Mouse (Mus musculus) midbrain, embryonic 16.5 days (tissue): ENCODE data around the gene Ptprg. TPM values are rescaled to one million over a fixed set of nuclear protein-coding genes. Genes with fewer than 3 reads are reported as not detected.
A peak's percentile ranks its signal among the peaks of the same experiment; 100 is the strongest.

ENCODE experiments used
- ATAC-seq: fragments of 200-750 bp; cut with Nextera tagmentation; 2 replicates; pipeline ENCODE4 v1.8.0; 2017; ENCODE audit warnings: moderate TSS enrichment
- H3K27ac ChIP-seq: fragments of 300-500 bp; sonication (generic); 2 replicates; pipeline ENCODE4 v1.5.1; 2014; ENCODE audit warnings: mild to moderate bottlenecking, low read length, mixed read lengths
- H3K27me3 ChIP-seq: fragments of 300-500 bp; sonication (generic); 2 replicates; pipeline ENCODE4 v1.6.1; 2014; ENCODE audit warnings: low read depth, low read length, mixed read lengths; ENCODE audit not compliant: control insufficient read depth, insufficient read depth
- H3K36me3 ChIP-seq: fragments of 300-500 bp; sonication (generic); 2 replicates; pipeline ENCODE4 v1.6.1; 2014; ENCODE audit warnings: mild to moderate bottlenecking, low read length, moderate library complexity, mixed read lengths; ENCODE audit not compliant: control insufficient read depth, insufficient read depth
- H3K4me1 ChIP-seq: fragments of 300-500 bp; sonication (generic); 2 replicates; pipeline ENCODE4 v1.6.1; 2014; ENCODE audit warnings: mild to moderate bottlenecking, low read length, mixed read lengths; ENCODE audit not compliant: control insufficient read depth, insufficient read depth
- H3K4me2 ChIP-seq: fragments of 300-500 bp; sonication (generic); 2 replicates; pipeline ENCODE4 v1.6.1; 2014; ENCODE audit warnings: mild to moderate bottlenecking, low read length, mixed read lengths
- H3K4me3 ChIP-seq: fragments of 300-500 bp; sonication (generic); 2 replicates; pipeline ENCODE4 v1.5.1; 2014; ENCODE audit warnings: low read depth, mild to moderate bottlenecking, low read length, moderate library complexity, mixed read lengths
- H3K9ac ChIP-seq: fragments of 300-500 bp; sonication (generic); 2 replicates; pipeline ENCODE4 v1.6.1; 2014; ENCODE audit warnings: low read depth, low read length, mixed read lengths
- H3K9me3 ChIP-seq: fragments of 300-500 bp; sonication (generic); replicated peaks from 2 replicates; pipeline ENCODE4 v1.6.1; 2014; ENCODE audit warnings: mild to moderate bottlenecking, low read length, mixed read lengths; ENCODE audit not compliant: control insufficient read depth, poor library complexity, severe bottlenecking
- WGBS: fragments of 180-500 bp; shearing (Covaris S2); extraction: QIAGEN DNeasy Blood & Tissue Kit; methylation state at CpG from one replicate; pipeline ENCODE4 v1.1.7; 2014; 5-methylcytosine and 5-hydroxymethylcytosine counted together
- polyA plus RNA-seq: library from polyadenylated mRNA; unstranded; fragments of >200 nt; fragmentation: Nextera tagmentation; extraction: Ambion mirVana; gene quantifications from 2 replicates; pipeline ENCODE4 v1.2.1, GENCODE M21; 2015

The Ptprg gene
- polyA plus RNA-seq, 1 experiment from 2014 or later, result 37.6 TPM

DNA sequence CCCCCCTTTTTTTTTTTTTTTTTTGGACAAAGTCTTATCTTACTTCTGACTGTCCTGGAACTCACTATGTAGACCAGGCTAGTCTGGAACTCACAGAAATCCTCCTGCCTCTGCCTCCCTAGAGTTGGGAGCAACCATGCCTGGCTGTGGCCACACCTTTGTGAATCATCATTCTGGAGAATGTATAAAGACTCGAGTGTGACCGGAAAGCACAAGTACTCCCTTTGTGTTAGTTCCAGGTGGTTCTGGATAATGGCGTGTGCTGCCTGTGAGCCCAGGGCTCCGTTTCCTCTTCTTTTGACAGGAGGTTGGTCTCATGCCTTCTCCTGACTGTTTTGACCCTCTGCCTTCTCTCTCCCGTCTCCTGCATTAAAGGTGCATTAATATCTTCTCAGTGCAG, 41.0 kb downstream of the Ptprg start:
- WGBS, result 89% methylated on average over 5 of the region's 5 CpGs
- no peak overlapping the region for H3K9ac ChIP-seq
- no peak overlapping the region for H3K4me3 ChIP-seq
- H3K27me3 ChIP-seq, result no peaks in the 10 kb centered on the region
- H3K9me3 ChIP-seq, result no peaks in the 10 kb centered on the region
- no peak for ATAC-seq
- peaks cover 12% of the 10 kb centered on the region for H3K4me1 ChIP-seq
- no peaks in the 10 kb centered on the region for H3K36me3 ChIP-seq
- no peak overlapping the region for H3K27ac ChIP-seq
- no peak overlapping the region for H3K4me2 ChIP-seq

GRCm38 (mm10) chr14:11604133-11604865, 51.0 kb downstream of the Ptprg start:
- H3K27ac ChIP-seq, result no peak overlapping the region
- no peaks in the 10 kb centered on the region for H3K36me3 ChIP-seq
- no peaks in the 10 kb centered on the region for H3K27me3 ChIP-seq
- no peak for ATAC-seq
- WGBS, result 67% methylated on average over 8 of the region's 8 CpGs
- no peak overlapping the region for H3K4me3 ChIP-seq
- no peak overlapping the region for H3K9ac ChIP-seq
- H3K4me1 ChIP-seq, result peaks cover 19% of the 10 kb centered on the region; the same call in 1 of the 2 replicates
- no peaks in the 10 kb centered on the region for H3K9me3 ChIP-seq
- no peak overlapping the region for H3K4me2 ChIP-seq

DNA sequence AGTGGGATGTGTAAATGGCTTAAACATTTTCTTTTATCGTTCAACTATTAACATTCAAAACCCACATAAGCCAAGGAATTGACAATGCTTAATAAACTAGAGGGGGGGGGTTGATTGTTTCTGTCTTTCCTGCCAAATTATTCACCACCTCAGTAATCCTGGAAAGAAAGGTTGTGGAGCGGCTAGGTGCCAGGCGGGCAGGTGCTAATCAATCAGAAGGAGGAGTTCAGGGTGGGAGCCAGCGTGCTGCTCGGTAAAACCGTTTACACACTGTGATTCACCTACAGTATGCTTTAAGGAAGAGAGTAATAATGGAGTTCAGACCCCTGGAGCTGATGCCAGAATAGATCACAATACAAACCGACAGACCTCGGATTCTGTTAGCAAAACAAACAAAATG, 55.0 kb downstream of the Ptprg start:
- H3K4me2 ChIP-seq, result no peak overlapping the region
- no peak for ATAC-seq
- H3K27me3 ChIP-seq, result no peaks in the 10 kb centered on the region
- H3K4me1 ChIP-seq, result peaks cover 13% of the 10 kb centered on the region; the same call in 1 of the 2 replicates
- H3K36me3 ChIP-seq, result no peaks in the 10 kb centered on the region
- H3K4me3 ChIP-seq, result no peak overlapping the region
- H3K9ac ChIP-seq, result no peak overlapping the region
- H3K9me3 ChIP-seq, result no peaks in the 10 kb centered on the region
- no peak overlapping the region for H3K27ac ChIP-seq
- WGBS, result 41% methylated on average over 8 of the region's 8 CpGs

DNA sequence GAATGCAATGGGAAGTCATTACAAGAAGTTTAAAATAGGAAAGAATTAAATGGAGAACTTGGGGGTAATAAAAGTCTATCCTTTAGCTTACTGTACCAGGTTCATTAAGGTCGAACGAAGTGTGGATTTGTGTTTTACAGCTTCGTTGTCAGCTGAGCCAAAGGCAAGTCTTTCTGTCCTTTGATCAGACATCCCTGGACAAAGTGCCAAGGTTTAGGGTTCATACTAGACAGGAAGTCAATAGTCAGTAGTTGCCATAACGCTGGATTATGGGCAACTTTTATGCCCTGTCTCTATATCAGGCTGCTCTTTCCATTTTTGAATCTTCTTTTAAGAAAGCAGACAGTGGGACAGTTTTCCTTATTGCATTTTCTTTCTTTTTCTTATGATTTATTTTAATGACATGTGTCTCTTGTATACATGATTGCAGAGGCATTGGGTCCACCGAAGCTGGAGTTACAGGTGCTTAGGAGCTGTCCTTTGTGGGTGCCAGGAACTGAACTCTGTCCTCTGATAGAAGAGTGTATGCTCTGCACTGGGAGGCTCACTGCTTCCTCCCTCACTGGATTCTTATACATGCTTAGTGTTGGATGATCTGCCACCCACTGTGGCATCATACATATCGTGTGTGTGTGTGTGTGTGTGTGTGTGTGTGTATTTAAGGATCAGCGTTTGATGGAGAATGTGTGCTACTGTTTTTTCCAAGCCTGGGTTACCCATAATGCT, 56.7 kb downstream of the Ptprg start:
- Histone ChIP-seq H3K9ac (no peak overlapping the region), H3K4me2 (no peak overlapping the region), H3K27me3 (no peaks in the 10 kb centered on the region), H3K9me3 (no peaks in the 10 kb centered on the region), H3K4me1 (peaks cover 13% of the 10 kb centered on the region; the same call in 1 of the 2 replicates), H3K4me3 (no peak overlapping the region), H3K27ac (no peak overlapping the region), H3K36me3 (no peaks in the 10 kb centered on the region)
- no peak for ATAC-seq
- 90% methylated on average over 7 of the region's 7 CpGs for WGBS

DNA sequence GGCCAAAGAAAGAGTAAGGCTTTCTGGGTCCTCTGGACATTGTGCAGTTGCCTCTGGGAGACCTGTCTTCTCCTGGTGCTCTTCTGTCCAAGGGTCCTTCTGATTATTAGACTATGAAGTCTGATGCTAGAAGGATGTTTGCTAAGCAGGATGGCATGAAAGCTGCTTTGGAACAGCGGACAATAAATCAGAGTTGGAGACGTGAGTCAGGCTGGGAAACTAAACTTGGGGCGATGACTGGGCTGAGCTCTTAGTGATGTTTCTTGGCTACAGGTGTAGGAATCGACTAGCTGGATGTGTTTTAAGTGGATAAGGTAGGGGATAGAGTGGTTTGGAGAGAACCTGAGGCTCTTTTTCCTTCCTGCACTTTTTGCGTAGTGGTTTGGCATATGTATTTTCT, 59.1 kb downstream of the Ptprg start:
- no peak for ATAC-seq
- Histone ChIP-seq H3K27ac (no peak overlapping the region), H3K4me1 (peaks cover 12% of the 10 kb centered on the region), H3K9ac (no peak overlapping the region), H3K9me3 (no peaks in the 10 kb centered on the region), H3K4me3 (no peak overlapping the region), H3K4me2 (no peak overlapping the region), H3K27me3 (no peaks in the 10 kb centered on the region), H3K36me3 (no peaks in the 10 kb centered on the region)
- 95% methylated on average over 5 of the region's 5 CpGs for WGBS

GRCm38 (mm10) chr14:11613146-11613545, 59.8 kb downstream of the Ptprg start:
- Histone ChIP-seq H3K27ac (no peak overlapping the region), H3K4me2 (no peak overlapping the region), H3K9me3 (no peaks in the 10 kb centered on the region), H3K4me1 (peaks cover 6% of the 10 kb centered on the region), H3K4me3 (no peak overlapping the region), H3K9ac (no peak overlapping the region), H3K27me3 (no peaks in the 10 kb centered on the region), H3K36me3 (no peaks in the 10 kb centered on the region)
- 87% methylated on average over 3 of the region's 3 CpGs for WGBS
- no peak for ATAC-seq

DNA sequence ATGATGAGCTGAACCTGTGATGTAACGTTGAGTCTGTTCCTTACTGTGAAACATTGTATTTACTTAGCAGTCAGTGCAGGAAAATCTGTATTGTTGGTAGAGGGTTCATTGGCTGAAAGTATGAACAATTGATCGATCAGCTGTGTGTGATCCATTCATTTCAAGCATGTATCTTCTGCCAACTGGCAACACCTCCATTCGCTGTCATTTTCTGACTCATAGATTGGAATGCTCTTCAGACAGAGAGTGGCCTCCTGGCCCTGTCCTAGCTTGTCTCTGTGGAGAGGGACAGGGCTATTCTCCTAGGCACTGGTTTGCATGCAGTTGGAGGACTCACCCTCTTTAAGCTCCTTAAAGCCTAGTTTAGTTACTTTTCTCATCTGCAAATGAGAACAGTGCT, 62.4 kb downstream of the Ptprg start:
- no peaks in the 10 kb centered on the region for H3K36me3 ChIP-seq
- no peak overlapping the region for H3K4me3 ChIP-seq
- no peak overlapping the region for H3K4me2 ChIP-seq
- no peak overlapping the region for H3K27ac ChIP-seq
- H3K9me3 ChIP-seq, result no peaks in the 10 kb centered on the region
- peaks cover 1% of the 10 kb centered on the region for H3K4me1 ChIP-seq
- no peaks in the 10 kb centered on the region for H3K27me3 ChIP-seq
- WGBS, result 61% methylated on average over 3 of the region's 3 CpGs
- no peak for ATAC-seq
- no peak overlapping the region for H3K9ac ChIP-seq

GRCm38 (mm10) chr14:11617362-11617761, 64.0 kb downstream of the Ptprg start:
- Histone ChIP-seq H3K4me3 (no peak overlapping the region), H3K9ac (no peak overlapping the region), H3K27ac (no peak overlapping the region), H3K9me3 (no peaks in the 10 kb centered on the region), H3K36me3 (no peaks in the 10 kb centered on the region), H3K4me1 (peaks cover 11% of the 10 kb centered on the region), H3K4me2 (no peak overlapping the region), H3K27me3 (no peaks in the 10 kb centered on the region)
- WGBS, result 76% methylated on average over 6 of the region's 6 CpGs
- 0 out of 2 replicates have a peak, but pooled peaks have one; percentile 22 for ATAC-seq

DNA sequence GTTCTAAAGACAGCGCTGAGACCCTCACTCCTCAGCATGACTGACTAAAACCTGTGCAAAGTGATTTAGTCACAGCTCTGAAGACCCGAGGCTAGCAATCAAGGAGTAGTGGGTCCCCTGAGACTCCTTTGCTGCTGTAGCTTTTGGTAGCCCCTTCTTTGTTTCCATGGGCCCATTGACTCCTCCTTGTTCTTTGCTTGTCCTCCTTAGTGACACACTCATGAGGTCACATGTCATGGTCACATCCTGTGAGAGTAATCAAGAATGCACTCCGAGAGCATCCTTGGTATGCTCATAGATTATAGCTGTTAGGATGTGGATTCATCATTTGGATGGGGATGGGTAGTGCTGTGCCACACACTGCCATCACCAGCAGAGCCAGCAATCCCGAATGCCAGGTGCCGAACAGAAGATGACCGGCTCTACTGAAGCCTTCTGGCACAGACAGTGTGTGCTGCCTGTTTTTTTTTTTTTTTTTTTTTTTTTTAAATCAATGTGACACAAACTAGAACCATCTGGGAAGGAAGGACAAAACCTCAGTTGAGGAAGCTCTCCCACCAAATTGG, 64.9 kb downstream of the Ptprg start:
- no peaks in the 10 kb centered on the region for H3K9me3 ChIP-seq
- 83% methylated on average over 6 of the region's 6 CpGs for WGBS
- H3K27ac ChIP-seq, result no peak overlapping the region
- H3K4me1 ChIP-seq, result peaks cover 11% of the 10 kb centered on the region
- no peak overlapping the region for H3K9ac ChIP-seq
- no peak for ATAC-seq
- H3K36me3 ChIP-seq, result no peaks in the 10 kb centered on the region
- H3K4me2 ChIP-seq, result no peak overlapping the region
- no peaks in the 10 kb centered on the region for H3K27me3 ChIP-seq
- H3K4me3 ChIP-seq, result no peak overlapping the region
